Mouse (Mus musculus): ENCODE data around the gene Gm49391. TPM values are rescaled to one million over a fixed set of nuclear protein-coding genes. Genes with fewer than 3 reads are reported as not detected.

Gm49391 gene
- polyA plus RNA-seq (2017; shearing (Covaris generic)), result not detected

GRCm38 (mm10) chr13:60936500-60936901 lies at the start of gene Gm49391, which contains the start of gene Ctla2a:
Gene Gm49391 (minus strand): TSS chr13:60936571.
Gene Ctla2a (minus strand): TSS chr13:60936625.

GRCm38 (mm10) chr13:60941884-60942283 lies 5.5 kb upstream of the Gm49391 start, which contains the start of gene Tpbpa:
Gene Tpbpa (minus strand): TSS chr13:60941984.

GRCm38 (mm10) chr13:60935490-60935889 lies 881 bp downstream of the Gm49391 start, which contains the start of gene Gm49393:
Gene Gm49393 (minus strand): TSS chr13:60935590.

GRCm38 (mm10) chr13:60904780-60905179 lies 31.6 kb downstream of the Gm49391 start, which contains the start of gene Tpbpb:
Gene Tpbpb (minus strand): TSS chr13:60904880.

GRCm38 (mm10) chr13:60897328-60897727 lies 39.0 kb downstream of the Gm49391 start, which contains the start of gene Ctla2b:
Gene Ctla2b (minus strand): TSS chr13:60897447.

GRCm38 (mm10) chr13:60896794-60897193 lies 39.6 kb downstream of the Gm49391 start, which contains the start of gene Gm49392:
Gene Gm49392 (minus strand): TSS chr13:60896894.

GRCm38 (mm10) chr13:60864281-60864680 lies 72.1 kb downstream of the Gm49391 start, which contains the start of gene 4930486L24Rik:
Gene 4930486L24Rik (minus strand): TSS chr13:60864475.

Other genes with a start within 250 kb of the Gm49391 start
- gene BC051665, start 150.2 kb downstream of the Gm49391 start, polyA plus RNA-seq (2017; shearing (Covaris generic)), result under 1 TPM in 1 of 2 experiments, not detected in 1; 0.62 TPM
- not detected for gene Ctsll3, start 133.7 kb downstream of the Gm49391 start, polyA plus RNA-seq (2017; shearing (Covaris generic))
- gene 4930486L24Rik, start 72.1 kb downstream of the Gm49391 start, polyA plus RNA-seq (2017; shearing (Covaris generic)), result 1 to 10 TPM in 1 of 2 experiments, under 1 TPM in 1; 0.92 to 4.8 TPM
- gene Gm49392, start 39.7 kb downstream of the Gm49391 start, polyA plus RNA-seq (2017; shearing (Covaris generic)), result under 1 TPM; 0.29 to 0.81 TPM
- gene Ctla2b, start 39.1 kb downstream of the Gm49391 start, polyA plus RNA-seq (2017; shearing (Covaris generic)), result 1 to 10 TPM; 5.1 to 7.9 TPM
- not detected for gene Tpbpb, start 31.7 kb downstream of the Gm49391 start, polyA plus RNA-seq (2017; shearing (Covaris generic))
- gene Gm49393, start 981 bp downstream of the Gm49391 start, polyA plus RNA-seq (2017; shearing (Covaris generic)), result not detected
- 10 to 100 TPM; 62.2 to 75.2 TPM for gene Ctla2a, start 54 bp upstream of the Gm49391 start, polyA plus RNA-seq (2017; shearing (Covaris generic))
- under 1 TPM in 1 of 2 experiments, not detected in 1; 0.17 TPM for gene Tpbpa, start 5.4 kb upstream of the Gm49391 start, polyA plus RNA-seq (2017; shearing (Covaris generic))
- gene Ctsj, start 69.4 kb upstream of the Gm49391 start, polyA plus RNA-seq (2017; shearing (Covaris generic)), result 1 to 10 TPM in 1 of 2 experiments, under 1 TPM in 1; 0.17 to 1.2 TPM
- under 1 TPM in 1 of 2 experiments, not detected in 1; 0.49 TPM for gene Ctsq, start 104.1 kb upstream of the Gm49391 start, polyA plus RNA-seq (2017; shearing (Covaris generic))
- gene Ctsr, start 227.7 kb upstream of the Gm49391 start, polyA plus RNA-seq (2017; shearing (Covaris generic)), result not detected